Mouse (Mus musculus) MEL (cell line): ENCODE results near the gene Aes. TPM values are rescaled to one million over a fixed set of nuclear protein-coding genes. Genes with fewer than 3 reads are reported as not detected.
A peak's percentile ranks its signal among the peaks of the same experiment; 100 is the strongest.

Experiments used
- DNase-seq: peaks from one replicate; pipeline ENCODE4 v3.0.0; 2011; ENCODE audit warnings: low read depth, low spot score
- H3K27ac ChIP-seq: 2 replicates; pipeline ENCODE4 v1.5.1; 2012; ENCODE audit warnings: low read depth, mild to moderate bottlenecking, control low read depth, low read length, moderate library complexity; ENCODE audit not compliant: control insufficient read depth
- H3K27me3 ChIP-seq, 2 experiments: fragments of 150-350 bp in 1 of 2; sonication (generic) in 1 of 2; 2 replicates each; pipeline ENCODE4 v1.6.1; 2012; ENCODE audit warnings: low read length in 2 of 2, mild to moderate bottlenecking in 2 of 2, improper control_type of control experiment in 1 of 2, moderate library complexity in 1 of 2; ENCODE audit not compliant: insufficient read depth in 2 of 2, control insufficient read depth in 1 of 2
- H3K36me3 ChIP-seq, 2 experiments: 2 replicates each; pipeline ENCODE4 v1.6.1; 2012 to 2014; ENCODE audit warnings: low read length in 2 of 2, improper control_type of control experiment in 1 of 2, inconsistent platforms in 1 of 2, mild to moderate bottlenecking in 1 of 2; ENCODE audit not compliant: insufficient read depth in 2 of 2, control insufficient read depth in 1 of 2
- H3K4me1 ChIP-seq, 2 experiments: fragments of 150-350 bp in 1 of 2; sonication (generic) in 1 of 2; 2 replicates each; pipeline ENCODE4 v1.6.1; 2012; ENCODE audit warnings: low read length in 2 of 2, improper control_type of control experiment in 1 of 2, mild to moderate bottlenecking in 1 of 2; ENCODE audit not compliant: insufficient read depth in 2 of 2, control insufficient read depth in 1 of 2
- H3K4me3 ChIP-seq, 2 experiments: fragments of 150-350 bp in 1 of 2; sonication (generic) in 1 of 2; 2 replicates each; pipeline ENCODE4 v1.5.1; 2012; ENCODE audit warnings: low read depth in 2 of 2, low read length in 2 of 2, mild to moderate bottlenecking in 2 of 2, moderate library complexity in 2 of 2, control low read depth in 1 of 2, improper control_type of control experiment in 1 of 2; ENCODE audit not compliant: control insufficient read depth in 1 of 2, insufficient read depth in 1 of 2
- H3K79me2 ChIP-seq: 2 replicates; pipeline ENCODE4 v1.6.1; 2012; ENCODE audit warnings: mild to moderate bottlenecking, low read length, moderate library complexity; ENCODE audit not compliant: control insufficient read depth, poor library complexity, insufficient read depth
- H3K9ac ChIP-seq: 2 replicates; pipeline ENCODE4 v1.6.1; 2012; ENCODE audit warnings: low read depth, mild to moderate bottlenecking, control low read depth, low read length, moderate library complexity; ENCODE audit not compliant: control insufficient read depth, poor library complexity, severe bottlenecking
- H3K9me3 ChIP-seq: fragments of 150-350 bp; sonication (generic); replicated peaks from 2 replicates; pipeline ENCODE4 v1.6.1; 2012; ENCODE audit warnings: mild to moderate bottlenecking, low read length, improper control_type of control experiment, moderate library complexity; ENCODE audit not compliant: insufficient read depth
- BHLHE40 ChIP-seq: IDR thresholded peaks from 2 replicates; pipeline ENCODE4 v1.6.1; 2012; ENCODE audit warnings: low read depth, mild to moderate bottlenecking, inconsistent platforms, low read length, improper control_type of control experiment, borderline replicate concordance
- CHD2 ChIP-seq: IDR thresholded peaks from 2 replicates; pipeline ENCODE4 v1.6.1; 2011; ENCODE audit warnings: low read length, improper control_type of control experiment
- CTCF ChIP-seq, 3 experiments: IDR thresholded peaks in 2 of 3; conservative IDR thresholded peaks in 1 of 3; 2 replicates each; pipeline ENCODE4 v1.5.1; 2011 to 2012; ENCODE audit warnings: low read length in 3 of 3, low read depth in 2 of 3, mild to moderate bottlenecking in 2 of 3, improper control_type of control experiment in 1 of 3, inconsistent platforms in 1 of 3, mixed read lengths in 1 of 3, moderate library complexity in 1 of 3; ENCODE audit not compliant: control insufficient read depth in 1 of 3, insufficient read depth in 1 of 3, poor library complexity in 1 of 3, severe bottlenecking in 1 of 3
- HCFC1 ChIP-seq: IDR thresholded peaks from 2 replicates; pipeline ENCODE4 v1.6.1; 2012; ENCODE audit warnings: low read depth, mild to moderate bottlenecking, inconsistent platforms, low read length, improper control_type of control experiment, moderate library complexity
- KAT2A ChIP-seq: conservative IDR thresholded peaks from 2 replicates; pipeline ENCODE4 v1.6.1; 2012; ENCODE audit warnings: low read depth, low read length, improper control_type of control experiment, inconsistent platforms
- MAX ChIP-seq: IDR thresholded peaks from 2 replicates; pipeline ENCODE4 v1.6.1; 2011; ENCODE audit warnings: low read length, improper control_type of control experiment
- MYC ChIP-seq: IDR thresholded peaks from 2 replicates; pipeline ENCODE4 v1.6.1; 2011; ENCODE audit warnings: low read depth, mild to moderate bottlenecking, low read length, improper control_type of control experiment, moderate library complexity
- NRF1 ChIP-seq: IDR thresholded peaks from 2 replicates; pipeline ENCODE4 v1.6.1; 2014; ENCODE audit warnings: low read depth, mild to moderate bottlenecking, inconsistent platforms, low read length, improper control_type of control experiment, moderate library complexity; ENCODE audit not compliant: poor library complexity, insufficient read depth, severe bottlenecking
- RAD21 ChIP-seq: IDR thresholded peaks from 2 replicates; pipeline ENCODE4 v1.6.1; 2011; ENCODE audit warnings: mild to moderate bottlenecking, low read depth, low read length, improper control_type of control experiment
- SIN3A ChIP-seq: IDR thresholded peaks from 2 replicates; pipeline ENCODE4 v1.6.1; 2012; ENCODE audit warnings: low read length, improper control_type of control experiment, inconsistent platforms
- SMC3 ChIP-seq: IDR thresholded peaks from 2 replicates; pipeline ENCODE4 v1.6.1; 2011; ENCODE audit warnings: low read depth, low read length, improper control_type of control experiment
- TAL1 ChIP-seq: IDR thresholded peaks from 2 replicates; pipeline ENCODE4 v1.6.1; 2012; ENCODE audit warnings: mild to moderate bottlenecking, inconsistent platforms, low read length, moderate library complexity, mixed read lengths
- USF2 ChIP-seq, 2 experiments: IDR thresholded peaks; 2 replicates each; pipeline ENCODE4 v1.6.1; 2011 to 2012; ENCODE audit warnings: improper control_type of control experiment in 2 of 2, low read length in 2 of 2, borderline replicate concordance in 1 of 2, inconsistent platforms in 1 of 2, low read depth in 1 of 2, mild to moderate bottlenecking in 1 of 2; ENCODE audit not compliant: insufficient read depth in 1 of 2
- ZC3H11A ChIP-seq: IDR thresholded peaks from 2 replicates; pipeline ENCODE4 v1.6.1; 2012; ENCODE audit warnings: low read depth, mild to moderate bottlenecking, inconsistent platforms, low read length, improper control_type of control experiment
- ZMIZ1 ChIP-seq: IDR thresholded peaks from 2 replicates; pipeline ENCODE4 v1.6.1; 2012; ENCODE audit warnings: low read depth, mild to moderate bottlenecking, inconsistent platforms, low read length, improper control_type of control experiment, moderate library complexity
- ZNF384 ChIP-seq: IDR thresholded peaks from 2 replicates; pipeline ENCODE4 v1.6.1; 2012; ENCODE audit warnings: low read depth, mild to moderate bottlenecking, inconsistent platforms, low read length, improper control_type of control experiment
- polyA plus RNA-seq, 2 experiments: library from polyadenylated mRNA; stranded (reverse) in 1 of 2; unstranded in 1 of 2; fragments of >175 nt in 1 of 2; fragments of >200 nt in 1 of 2; gene quantifications; 2 replicates each; pipeline versions ENCODE4 v1.2.1 to v1.2.4; 2012; ENCODE audit warnings: low replicate concordance in 2 of 2, low read depth in 1 of 2; ENCODE audit not compliant: insufficient read length in 2 of 2, insufficient read depth in 1 of 2, missing spikeins in 1 of 2
- total RNA-seq: library from RNA; depleted of rRNA; stranded (reverse); fragments of 300-350 nt; gene quantifications from 2 replicates; pipeline ENCODE4 v1.2.3, GENCODE M21; 2012

Gene Aes
- total and polyA plus RNA-seq, 3 experiments = 197 to 355 TPM; not detected in 1

DNA sequence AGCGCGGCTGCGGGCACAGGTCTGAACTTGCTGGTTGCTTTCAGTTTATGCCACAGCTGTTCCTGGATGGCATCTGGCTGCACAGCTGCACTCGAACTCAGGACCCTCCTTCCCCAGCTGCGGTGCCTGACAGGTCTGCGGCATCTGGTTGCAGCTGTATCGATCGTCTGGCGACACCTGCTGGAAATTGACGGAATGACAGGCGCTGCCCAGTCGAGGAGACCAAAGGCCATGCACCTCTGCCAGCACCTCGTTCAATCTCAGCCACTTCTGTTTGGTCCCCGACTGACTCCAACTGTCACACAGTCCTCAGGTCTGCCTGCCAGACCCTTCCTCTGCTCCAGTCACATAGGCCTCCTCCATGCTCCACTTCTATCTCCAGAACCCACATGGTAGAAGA is 32.5 kb upstream of the Aes start:
- peaks cover 0 to 16% of the 10 kb centered on the region in 2 experiments; a peak in 3 of 4 replicates for H3K4me1 ChIP-seq
- peak; percentile 82 for DNase-seq

DNA sequence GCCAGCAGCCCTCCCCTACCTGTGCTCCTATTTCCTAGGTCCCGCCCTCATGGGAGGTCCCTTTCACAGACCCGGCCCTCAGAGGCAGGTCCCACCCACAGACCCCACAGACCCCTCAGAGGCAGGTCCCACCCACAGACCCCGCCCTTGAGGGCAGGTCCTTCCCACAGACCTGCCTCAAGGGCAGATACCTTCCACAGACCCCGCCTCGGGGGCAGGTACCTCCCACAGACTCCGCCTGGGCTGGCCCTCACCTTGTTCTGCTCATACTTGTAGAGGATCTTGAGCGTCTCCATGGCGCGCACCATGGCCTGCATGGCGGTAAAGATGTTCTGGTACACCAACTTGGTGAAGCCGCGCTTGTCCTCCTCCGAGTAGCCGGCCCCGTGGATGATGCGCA is 24.5 kb upstream of the Aes start:
- no peak overlapping the region for H3K4me3 ChIP-seq
- H3K9me3 ChIP-seq = no peaks in the 10 kb centered on the region
- peaks cover 20% of the 10 kb centered on the region for H3K79me2 ChIP-seq
- H3K9ac ChIP-seq = no peak overlapping the region
- H3K27ac ChIP-seq = no peak overlapping the region
- no peak for DNase-seq
- peaks cover 0 to 1% of the 10 kb centered on the region in 2 experiments; a peak in 2 of 4 replicates for H3K36me3 ChIP-seq
- no peaks in the 10 kb centered on the region for H3K27me3 ChIP-seq
- no peak for TF ChIP-seq USF2 (IDR thresholded peaks at IDR 0.05; ENCODE audit: borderline replicate concordance in 1 of 2, insufficient read depth in 1 of 2, low read depth in 1 of 2, low read length in 2 of 2)
- no peak for TF ChIP-seq ZMIZ1
- no peak for TF ChIP-seq KAT2A
- no peak for TF ChIP-seq CHD2
- TF ChIP-seq HCFC1 = no peak
- no peak for TF ChIP-seq MAX
- TF ChIP-seq MYC = no peak
- no peak for TF ChIP-seq NRF1
- no peak for TF ChIP-seq BHLHE40
- TF ChIP-seq ZC3H11A = no peak
- no peak for TF ChIP-seq TAL1
- no peak for TF ChIP-seq SIN3A
- no peaks in the 10 kb centered on the region for H3K4me1 ChIP-seq

More for the DNA sequence above, 32.5 kb upstream of the Aes start:
- TF ChIP-seq SMC3 (peak; percentile 91), RAD21 (peak; percentile 97), BHLHE40 (0 out of 2 replicates have a peak, but pooled peaks have one; percentile 11), SIN3A (peak; percentile 75), CTCF (IDR thresholded peaks at IDR 0.05 in 2 of 3, conservative IDR thresholded peaks at IDR 0.05 in 1 of 3; ENCODE audit: control insufficient read depth in 1 of 3, insufficient read depth in 1 of 3, low read depth in 2 of 3, low read length in 3 of 3, poor library complexity in 1 of 3, severe bottlenecking in 1 of 3) (peak; percentile 96 to 100 (median 97)), KAT2A (no peak), ZC3H11A (peak; percentile 93), ZNF384 (no peak)
- no peaks in the 10 kb centered on the region for H3K9me3 ChIP-seq
- H3K27ac ChIP-seq = no peak overlapping the region
- no peaks in the 10 kb centered on the region for H3K27me3 ChIP-seq
- H3K79me2 ChIP-seq = peaks cover 11% of the 10 kb centered on the region
- no peak overlapping the region for H3K4me3 ChIP-seq
- H3K9ac ChIP-seq = no peak overlapping the region
- H3K36me3 ChIP-seq = peaks cover 0 to 5% of the 10 kb centered on the region in 2 experiments; a peak in 2 of 4 replicates
